Mouse (Mus musculus) forebrain, embryonic 16.5 days (tissue): ENCODE measurements around the gene Kntc1. TPM values are rescaled to one million over a fixed set of nuclear protein-coding genes. Genes with fewer than 3 reads are reported as not detected.

Experiments used
- polyA plus RNA-seq: library from polyadenylated mRNA; unstranded; fragments of >200 nt; fragmentation: Nextera tagmentation; extraction: Ambion mirVana; gene quantifications from 2 replicates; pipeline ENCODE4 v1.2.1, GENCODE M21; 2015

Gene Kntc1
- polyA plus RNA-seq, 1 experiment from 2014 or later = 12.8 TPM

Other genes starting within 250 kb of the Kntc1 start
- gene B3gnt4, start 239.3 kb upstream of the Kntc1 start, polyA plus RNA-seq = 1.8 and 2.5 TPM in 2 replicates
- 116 and 123 TPM in 2 replicates for gene Diablo, start 225.5 kb upstream of the Kntc1 start, polyA plus RNA-seq
- gene Gm49027, start 224.2 kb upstream of the Kntc1 start, polyA plus RNA-seq = 2.3 and 4.1 TPM in 2 replicates
- 44.1 and 44.9 TPM in 2 replicates for gene Vps33a, start 176.7 kb upstream of the Kntc1 start, polyA plus RNA-seq
- gene Clip1, start 65.1 kb upstream of the Kntc1 start, polyA plus RNA-seq = 83.1 and 93.0 TPM in 2 replicates
- 92.7 and 96.1 TPM in 2 replicates for gene Zcchc8, start 28.6 kb upstream of the Kntc1 start, polyA plus RNA-seq
- gene Rsrc2, start 302 bp upstream of the Kntc1 start, polyA plus RNA-seq = 145 and 163 TPM in 2 replicates
- not detected in 2 replicates for gene Hcar2, start 115.8 kb downstream of the Kntc1 start, polyA plus RNA-seq
- 0.54 and 0.58 TPM in 2 replicates for gene Hcar1, start 130.3 kb downstream of the Kntc1 start, polyA plus RNA-seq
- gene Denr, start 157.5 kb downstream of the Kntc1 start, polyA plus RNA-seq = 127 and 129 TPM in 2 replicates
- 2.3 and 2.4 TPM in 2 replicates for gene Gm43518, start 177.7 kb downstream of the Kntc1 start, polyA plus RNA-seq
- 3.0 and 4.9 TPM in 2 replicates for gene Ccdc62, start 181.0 kb downstream of the Kntc1 start, polyA plus RNA-seq
- 33.3 and 35.7 TPM in 2 replicates for gene Hip1r, start 223.9 kb downstream of the Kntc1 start, polyA plus RNA-seq